Mouse (Mus musculus): ENCODE results near the gene Gm266. TPM values are rescaled to one million over a fixed set of nuclear protein-coding genes. Genes with fewer than 3 reads are reported as not detected.

The Gm266 gene
- total and polyA plus RNA-seq, 3 experiments, result not detected

GRCm38 (mm10) chr12:111519821-111520220, 34.2 kb upstream of the Gm266 start:
- Histone ChIP-seq H3K4me2 (ENCODE audit: insufficient read depth, low read depth, poor library complexity, severe bottlenecking) (no peak overlapping the region), H3K9me3 (replicated peaks; ENCODE audit: low read length) (peaks cover 13% of the 10 kb centered on the region), H3K79me2 (replicated peaks; ENCODE audit: control insufficient read depth, extremely low read depth, insufficient read depth, poor library complexity, severe bottlenecking) (no peaks in the 10 kb centered on the region), H3K27me3 (replicated peaks) (no peaks in the 10 kb centered on the region), H3K27ac (ENCODE audit: insufficient read depth, low read depth) (no peak overlapping the region), H3K4me3 (replicated peaks in 1 of 3; ENCODE audit: low read depth in 2 of 3, low read length in 2 of 3, poor library complexity in 1 of 3) (no peak overlapping the region), H3K36me3 (replicated peaks in 1 of 2; ENCODE audit: control insufficient read depth in 1 of 2, insufficient read depth in 1 of 2, low read length in 1 of 2) (no peaks in the 10 kb centered on the region), H3K9ac (ENCODE audit: insufficient read depth, low read depth) (no peak overlapping the region), H3K4me1 (ENCODE audit: control insufficient read depth in 1 of 2, insufficient read depth in 2 of 2) (peaks cover 3 to 21% of the 10 kb centered on the region in 2 experiments)
- DNase-seq (ENCODE audit: extremely low read depth), result no peak
- in situ Hi-C loops (cut with MboI; ENCODE audit: low pct_ligation_motif_present, low pct_unique_long_range_greater_than_20kb, low sequenced_read_pairs) (no loop called here), dilution Hi-C loops (cut with MboI; ENCODE audit: extremely low pct_ligation_motif_present, extremely low pct_unique_long_range_greater_than_20kb, low sequenced_read_pairs) (no loop called here)
- TF ChIP-seq POLR2AphosphoS2 (IDR thresholded peaks at IDR 0.05; ENCODE audit: low read depth, low read length) (no peak), TBP (conservative IDR thresholded peaks at IDR 0.05; ENCODE audit: low read depth, low read length) (no peak), ZKSCAN1 (IDR thresholded peaks at IDR 0.05; ENCODE audit: borderline replicate concordance, low read depth, low read length) (no peak), JUND (conservative IDR thresholded peaks at IDR 0.05; ENCODE audit: low read depth, low read length) (no peak), ZC3H11A (IDR thresholded peaks at IDR 0.05; ENCODE audit: low read depth, low read length) (no peak), MAX (IDR thresholded peaks at IDR 0.05; ENCODE audit: low read length) (no peak), UBTF (IDR thresholded peaks at IDR 0.05; ENCODE audit: low read depth, low read length) (no peak), ZNF384 (IDR thresholded peaks at IDR 0.05; ENCODE audit: low read depth, low read length) (no peak), MAFK (IDR thresholded peaks at IDR 0.05; ENCODE audit: insufficient replicate concordance, low read length) (no peak)

GRCm38 (mm10) chr12:111518391-111518790, 32.8 kb upstream of the Gm266 start:
- TF ChIP-seq UBTF (IDR thresholded peaks at IDR 0.05; ENCODE audit: low read depth, low read length) (no peak), MAZ (IDR thresholded peaks at IDR 0.05; ENCODE audit: low read depth, low read length) (no peak), ZKSCAN1 (IDR thresholded peaks at IDR 0.05; ENCODE audit: borderline replicate concordance, low read depth, low read length) (no peak), MEF2A (IDR thresholded peaks at IDR 0.05; ENCODE audit: borderline replicate concordance, low read depth, low read length) (no peak), USF2 (conservative IDR thresholded peaks at IDR 0.05; ENCODE audit: low read depth, low read length) (no peak), MYC (IDR thresholded peaks at IDR 0.05; ENCODE audit: low read depth, low read length) (no peak), ZMIZ1 (IDR thresholded peaks at IDR 0.05; ENCODE audit: low read depth, low read length) (no peak), SIN3A (IDR thresholded peaks at IDR 0.05; ENCODE audit: low read length) (no peak), ZNF384 (IDR thresholded peaks at IDR 0.05; ENCODE audit: low read depth, low read length) (no peak), TBP (conservative IDR thresholded peaks at IDR 0.05; ENCODE audit: low read depth, low read length) (no peak), CTCF (conservative IDR thresholded peaks at IDR 0.05 in 1 of 2, IDR thresholded peaks at IDR 0.05 in 1 of 2; ENCODE audit: low read depth in 2 of 2, low read length in 2 of 2) (no peak), CHD1 (IDR thresholded peaks at IDR 0.05; ENCODE audit: low read depth, low read length) (no peak), E2F4 (IDR thresholded peaks at IDR 0.05; ENCODE audit: insufficient replicate concordance, low read depth, low read length) (no peak), SMC3 (IDR thresholded peaks at IDR 0.05; ENCODE audit: low read depth, low read length) (no peak), MXI1 (IDR thresholded peaks at IDR 0.05; ENCODE audit: low read depth, low read length) (no peak), ELF1 (IDR thresholded peaks at IDR 0.05; ENCODE audit: low read depth, low read length) (no peak)
- Histone ChIP-seq H3K4me3 (replicated peaks in 1 of 3; ENCODE audit: low read depth in 2 of 3, low read length in 2 of 3, poor library complexity in 1 of 3) (no peak overlapping the region), H3K9me3 (replicated peaks; ENCODE audit: low read length) (peaks cover 13% of the 10 kb centered on the region), H3K27ac (ENCODE audit: insufficient read depth, low read depth) (no peak overlapping the region), H3K9ac (ENCODE audit: insufficient read depth, low read depth) (no peak overlapping the region), H3K27me3 (replicated peaks) (no peaks in the 10 kb centered on the region), H3K79me2 (replicated peaks; ENCODE audit: control insufficient read depth, extremely low read depth, insufficient read depth, poor library complexity, severe bottlenecking) (no peaks in the 10 kb centered on the region), H3K36me3 (replicated peaks in 1 of 2; ENCODE audit: control insufficient read depth in 1 of 2, insufficient read depth in 1 of 2, low read length in 1 of 2) (no peaks in the 10 kb centered on the region), H3K4me2 (ENCODE audit: insufficient read depth, low read depth, poor library complexity, severe bottlenecking) (no peak overlapping the region), H3K4me1 (ENCODE audit: control insufficient read depth in 1 of 2, insufficient read depth in 2 of 2) (peaks cover 7 to 29% of the 10 kb centered on the region in 2 experiments)
- in situ Hi-C loops (cut with MboI; ENCODE audit: low pct_ligation_motif_present, low pct_unique_long_range_greater_than_20kb, low sequenced_read_pairs) (no loop called here), dilution Hi-C loops (cut with MboI; ENCODE audit: extremely low pct_ligation_motif_present, extremely low pct_unique_long_range_greater_than_20kb, low sequenced_read_pairs) (no loop called here)
- DNase-seq (ENCODE audit: extremely low read depth), result no peak
